Mouse (Mus musculus) forebrain, embryonic 16.5 days (tissue): ENCODE measurements around the gene Itpr2. TPM values are rescaled to one million over a fixed set of nuclear protein-coding genes. Genes with fewer than 3 reads are reported as not detected.

Source experiments
- ATAC-seq: fragments of 200-750 bp; cut with Nextera tagmentation; 2 replicates; pipeline ENCODE4 v1.8.0; 2017; ENCODE audit warnings: mild to moderate bottlenecking, moderate library complexity
- H3K27ac ChIP-seq: fragments of 300-500 bp; sonication (generic); 2 replicates; pipeline ENCODE4 v1.5.1; 2014; ENCODE audit warnings: low read length, control low read depth
- H3K27me3 ChIP-seq: fragments of 300-500 bp; sonication (generic); replicated peaks from 2 replicates; pipeline ENCODE4 v1.6.1; 2014; ENCODE audit warnings: low read length; ENCODE audit not compliant: control insufficient read depth, insufficient read depth
- H3K36me3 ChIP-seq: fragments of 300-500 bp; sonication (generic); 2 replicates; pipeline ENCODE4 v1.6.1; 2014; ENCODE audit not compliant: control insufficient read depth, insufficient read depth
- H3K4me1 ChIP-seq: fragments of 300-500 bp; sonication (generic); replicated peaks from 2 replicates; pipeline ENCODE4 v1.6.1; 2014; ENCODE audit warnings: low read length; ENCODE audit not compliant: control insufficient read depth, insufficient read depth
- H3K4me2 ChIP-seq: fragments of 300-500 bp; sonication (generic); 2 replicates; pipeline ENCODE4 v1.6.1; 2014; ENCODE audit warnings: mild to moderate bottlenecking, low read length, control low read depth
- H3K4me3 ChIP-seq: fragments of 300-500 bp; sonication (generic); replicated peaks from 2 replicates; pipeline ENCODE4 v1.5.1; 2014; ENCODE audit warnings: mild to moderate bottlenecking, low read length, control low read depth
- H3K9ac ChIP-seq: fragments of 300-500 bp; sonication (generic); replicated peaks from 2 replicates; pipeline ENCODE4 v1.6.1; 2014; ENCODE audit warnings: low read depth, low read length, control low read depth
- H3K9me3 ChIP-seq: fragments of 300-500 bp; sonication (generic); 2 replicates; pipeline ENCODE4 v1.6.1; 2016; ENCODE audit warnings: low read length; ENCODE audit not compliant: control insufficient read depth
- WGBS: fragments of 180-500 bp; shearing (Covaris S2); extraction: QIAGEN DNeasy Blood & Tissue Kit; methylation state at CpG from one replicate; pipeline ENCODE4 v1.1.7; 2014; 5-methylcytosine and 5-hydroxymethylcytosine counted together
- polyA plus RNA-seq: library from polyadenylated mRNA; unstranded; fragments of >200 nt; fragmentation: Nextera tagmentation; extraction: Ambion mirVana; gene quantifications from 2 replicates; pipeline ENCODE4 v1.2.1, GENCODE M21; 2015

Itpr2 gene
- polyA plus RNA-seq, 1 experiment from 2014 or later = 4.7 TPM

DNA sequence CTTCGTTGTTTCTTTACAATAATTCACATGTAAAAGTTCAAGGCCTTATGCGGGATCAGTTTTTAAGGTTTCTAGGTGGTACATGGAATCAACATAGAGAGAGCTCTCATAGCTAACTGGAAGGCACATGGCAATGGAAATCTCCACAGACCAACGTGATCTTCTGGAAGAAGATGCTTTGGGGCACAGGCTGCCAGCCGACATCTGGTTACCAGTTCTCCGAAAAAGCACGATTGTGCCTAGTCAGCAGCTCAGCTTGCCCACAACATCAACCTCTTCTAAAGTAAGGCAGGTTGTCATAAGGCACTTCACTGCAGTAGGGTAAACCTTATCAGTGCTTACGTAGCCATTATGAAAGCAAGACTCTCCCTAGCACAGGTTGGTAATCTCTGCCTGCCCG is 175.4 kb downstream of the Itpr2 start:
- no peak for ATAC-seq
- H3K4me1 ChIP-seq = no peaks in the 10 kb centered on the region
- no peaks in the 10 kb centered on the region for H3K36me3 ChIP-seq
- no peaks in the 10 kb centered on the region for H3K9me3 ChIP-seq
- no peak overlapping the region for H3K27ac ChIP-seq
- no peak overlapping the region for H3K9ac ChIP-seq
- 92% methylated on average over 8 of the region's 8 CpGs for WGBS
- no peak overlapping the region for H3K4me2 ChIP-seq
- H3K27me3 ChIP-seq = no peaks in the 10 kb centered on the region
- H3K4me3 ChIP-seq = no peak overlapping the region

DNA sequence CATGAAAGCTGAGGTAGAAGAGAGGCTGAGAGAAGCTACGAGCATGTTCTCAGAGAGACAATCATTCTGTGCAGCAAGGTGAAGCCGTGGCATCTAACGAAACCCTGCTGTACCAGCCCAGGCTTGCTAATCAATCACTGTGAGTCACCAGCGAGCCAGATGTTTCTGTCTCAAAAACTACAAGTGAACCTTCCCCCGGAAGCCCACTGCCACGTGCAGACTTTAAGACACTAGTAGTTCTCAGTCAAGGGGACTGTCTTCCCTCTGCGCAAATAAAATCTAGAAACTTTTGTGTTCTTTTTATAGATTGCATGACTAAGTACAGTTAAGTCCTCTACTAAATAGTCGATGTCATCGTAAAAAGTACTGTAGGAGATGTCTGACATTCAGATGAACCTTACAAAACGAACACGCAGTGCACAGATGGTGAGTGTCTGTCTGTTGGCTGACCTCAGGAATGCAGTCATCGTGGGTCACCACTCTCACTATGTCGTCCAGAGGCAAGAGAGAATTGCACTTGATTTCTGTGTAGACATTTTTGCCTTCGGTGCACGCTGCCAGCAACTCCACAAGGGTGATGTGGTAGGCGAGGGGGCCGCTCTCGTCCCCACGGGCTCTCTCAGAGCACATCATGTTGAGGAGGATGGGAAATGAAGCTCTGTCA is 177.3 kb downstream of the Itpr2 start:
- Histone ChIP-seq H3K4me3 (no peak overlapping the region), H3K27ac (no peak overlapping the region), H3K9ac (no peak overlapping the region), H3K4me2 (no peak overlapping the region), H3K27me3 (no peaks in the 10 kb centered on the region), H3K36me3 (no peaks in the 10 kb centered on the region), H3K9me3 (no peaks in the 10 kb centered on the region), H3K4me1 (no peaks in the 10 kb centered on the region)
- no peak for ATAC-seq
- 84% methylated on average over 19 of the region's 19 CpGs for WGBS

DNA sequence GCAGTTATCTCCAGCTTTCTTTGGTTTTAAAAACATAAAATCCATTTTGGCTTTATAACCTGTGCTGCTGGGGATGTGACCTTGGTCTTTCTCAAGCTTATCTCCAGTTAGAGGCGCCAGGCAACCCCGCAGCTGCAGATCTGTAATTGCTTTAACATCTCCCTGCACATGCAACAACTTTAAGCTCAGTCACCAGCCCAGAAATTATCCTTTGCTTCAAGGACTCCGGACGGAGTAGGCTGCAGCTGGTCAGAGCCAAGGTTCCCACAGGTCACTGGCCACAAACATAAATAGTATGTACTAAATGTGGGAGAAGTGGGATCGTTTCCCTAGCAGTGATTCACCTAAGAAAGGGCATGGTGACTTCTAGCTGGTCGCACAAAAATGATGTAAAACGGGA is 179.5 kb downstream of the Itpr2 start:
- no peak overlapping the region for H3K9ac ChIP-seq
- no peaks in the 10 kb centered on the region for H3K27me3 ChIP-seq
- no peak overlapping the region for H3K27ac ChIP-seq
- no peaks in the 10 kb centered on the region for H3K4me1 ChIP-seq
- no peaks in the 10 kb centered on the region for H3K36me3 ChIP-seq
- ATAC-seq = no peak
- H3K9me3 ChIP-seq = no peaks in the 10 kb centered on the region
- H3K4me2 ChIP-seq = no peak overlapping the region
- H3K4me3 ChIP-seq = no peak overlapping the region
- WGBS = 84% methylated on average over 7 of the region's 7 CpGs

DNA sequence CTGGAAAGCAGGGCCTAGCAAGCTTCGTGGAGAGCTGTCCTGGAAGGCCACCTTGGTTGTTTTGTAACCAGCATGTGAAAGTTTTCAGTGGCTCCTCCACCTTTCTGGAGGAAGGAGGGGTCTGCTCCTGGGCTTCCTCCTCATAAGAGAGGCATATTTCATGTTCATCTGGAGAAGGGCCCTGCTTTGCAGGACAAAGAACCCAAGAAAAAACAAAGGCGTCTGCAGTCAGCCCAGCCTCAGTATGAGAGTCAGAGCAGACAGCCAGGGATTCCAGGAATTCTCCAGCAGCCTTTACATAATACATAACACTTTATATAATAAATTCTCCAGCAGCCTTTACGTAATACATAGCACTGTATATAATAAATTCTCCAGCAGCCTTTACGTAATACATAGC is 180.1 kb downstream of the Itpr2 start:
- WGBS = 74% methylated on average over 4 of the region's 4 CpGs
- no peak overlapping the region for H3K9ac ChIP-seq
- H3K36me3 ChIP-seq = no peaks in the 10 kb centered on the region
- no peak for ATAC-seq
- no peak overlapping the region for H3K4me2 ChIP-seq
- H3K27me3 ChIP-seq = no peaks in the 10 kb centered on the region
- no peak overlapping the region for H3K27ac ChIP-seq
- H3K9me3 ChIP-seq = no peaks in the 10 kb centered on the region
- no peaks in the 10 kb centered on the region for H3K4me1 ChIP-seq
- H3K4me3 ChIP-seq = no peak overlapping the region

DNA sequence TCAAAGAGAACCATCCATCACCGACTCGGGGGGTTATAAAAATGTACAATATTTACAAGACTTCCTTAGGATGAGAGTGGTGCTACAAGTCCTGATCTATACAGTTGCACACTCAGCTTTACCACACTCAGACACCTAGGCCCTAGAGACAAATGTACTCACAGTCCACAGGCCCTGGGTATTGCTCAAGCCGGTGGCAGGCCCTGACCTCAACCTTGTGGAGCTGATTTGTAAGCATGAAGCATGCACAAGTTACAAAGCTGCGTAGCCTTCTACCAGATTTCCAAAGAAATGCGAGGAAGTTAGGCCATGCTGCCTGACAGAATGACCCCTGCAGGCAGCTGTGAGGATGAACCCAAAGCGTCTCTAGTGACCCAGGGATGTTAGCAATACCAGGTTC is 185.6 kb downstream of the Itpr2 start:
- Histone ChIP-seq H3K36me3 (no peaks in the 10 kb centered on the region), H3K9me3 (no peaks in the 10 kb centered on the region), H3K4me2 (no peak overlapping the region), H3K4me3 (no peak overlapping the region), H3K27me3 (no peaks in the 10 kb centered on the region), H3K9ac (no peak overlapping the region), H3K4me1 (no peaks in the 10 kb centered on the region), H3K27ac (no peak overlapping the region)
- ATAC-seq = no peak
- 89% methylated on average over 6 of the region's 6 CpGs for WGBS

DNA sequence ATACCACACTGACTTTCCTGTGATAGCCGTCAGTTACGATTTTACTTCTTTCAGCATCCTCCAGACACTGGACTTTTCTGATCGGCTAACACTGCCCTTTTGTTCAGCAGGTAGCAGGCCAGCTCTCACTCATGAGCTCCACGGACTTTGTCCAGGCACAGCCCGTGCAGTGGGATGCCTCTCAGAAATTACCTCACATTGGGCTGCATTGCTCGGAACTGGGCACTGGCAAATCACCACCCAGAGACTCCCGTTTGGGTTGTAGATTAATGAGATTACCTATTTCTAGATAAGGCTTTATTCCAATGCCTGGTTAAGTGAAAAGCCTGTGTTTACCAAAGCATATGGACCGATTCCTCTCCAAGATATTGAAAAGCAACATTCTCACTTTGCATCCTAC is 186.9 kb downstream of the Itpr2 start:
- Histone ChIP-seq H3K4me3 (no peak overlapping the region), H3K27ac (no peak overlapping the region), H3K36me3 (no peaks in the 10 kb centered on the region), H3K9me3 (no peaks in the 10 kb centered on the region), H3K4me2 (no peak overlapping the region), H3K9ac (no peak overlapping the region), H3K4me1 (no peaks in the 10 kb centered on the region), H3K27me3 (no peaks in the 10 kb centered on the region)
- no peak for ATAC-seq
- WGBS = 94% methylated on average over 8 of the region's 8 CpGs

DNA sequence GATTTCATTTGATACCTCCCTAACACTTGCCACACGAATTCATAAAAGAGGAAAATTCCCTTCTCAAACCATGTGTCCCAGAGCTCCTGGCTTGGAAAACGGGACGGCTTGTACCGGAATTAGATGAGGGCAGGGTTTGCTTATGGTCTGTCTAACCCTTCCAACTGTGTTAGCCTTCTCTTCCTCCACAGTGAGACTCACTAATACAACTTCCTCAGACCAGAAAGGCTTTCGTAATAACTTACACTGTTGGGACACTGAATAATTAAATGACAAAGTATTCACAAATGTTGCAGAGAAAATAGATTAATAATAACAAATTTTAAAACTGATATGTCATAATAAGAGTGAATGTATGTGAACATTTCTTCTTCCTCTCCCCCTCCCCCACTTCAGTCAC is 187.7 kb downstream of the Itpr2 start:
- Histone ChIP-seq H3K4me3 (no peak overlapping the region), H3K36me3 (no peaks in the 10 kb centered on the region), H3K9me3 (no peaks in the 10 kb centered on the region), H3K27me3 (no peaks in the 10 kb centered on the region), H3K9ac (no peak overlapping the region), H3K4me2 (no peak overlapping the region), H3K27ac (no peak overlapping the region), H3K4me1 (no peaks in the 10 kb centered on the region)
- no peak for ATAC-seq
- 78% methylated on average over 5 of the region's 5 CpGs for WGBS

DNA sequence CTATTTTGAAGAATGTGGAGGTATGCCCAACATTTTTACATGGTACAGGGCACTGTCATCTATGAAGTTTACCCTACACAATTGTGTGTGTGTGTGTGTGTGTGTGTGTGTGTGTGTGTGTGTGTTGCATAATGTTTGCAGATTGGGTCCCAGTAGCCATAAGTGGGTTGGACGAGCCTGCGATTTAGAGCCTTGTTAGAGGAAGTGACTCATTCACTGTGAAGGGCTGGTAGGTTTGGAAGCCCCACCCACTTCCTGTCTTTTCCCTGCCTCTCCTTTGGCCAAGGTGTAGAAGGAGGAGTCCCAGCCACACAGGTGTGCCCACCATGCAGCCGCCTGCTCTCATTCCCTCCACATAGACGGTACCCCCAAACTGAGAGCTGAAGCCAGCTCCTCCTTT is 188.6 kb downstream of the Itpr2 start:
- Histone ChIP-seq H3K9me3 (no peaks in the 10 kb centered on the region), H3K36me3 (no peaks in the 10 kb centered on the region), H3K9ac (no peak overlapping the region), H3K27ac (no peak overlapping the region), H3K27me3 (no peaks in the 10 kb centered on the region), H3K4me1 (no peaks in the 10 kb centered on the region), H3K4me2 (no peak overlapping the region), H3K4me3 (no peak overlapping the region)
- no peak for ATAC-seq
- 94% methylated on average over 4 of the region's 4 CpGs for WGBS

DNA sequence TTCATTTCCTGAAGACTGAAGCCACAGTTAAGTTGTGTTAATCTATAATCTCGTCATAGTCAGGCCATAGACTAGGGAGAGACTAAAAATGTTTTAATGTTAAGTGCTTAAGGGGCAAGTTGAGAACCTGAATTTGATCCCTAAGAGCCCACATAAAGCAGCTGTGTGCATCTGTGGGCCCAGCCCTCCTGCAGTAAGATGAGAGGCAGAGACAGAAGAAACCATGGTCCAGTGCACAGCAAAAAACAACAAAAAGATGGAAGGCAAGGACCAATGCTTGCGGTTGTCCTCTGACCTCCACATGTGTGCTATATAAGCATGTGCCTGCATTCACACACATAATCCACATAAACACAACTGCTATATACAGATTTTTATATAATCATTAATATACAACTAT is 191.8 kb downstream of the Itpr2 start:
- Histone ChIP-seq H3K36me3 (no peaks in the 10 kb centered on the region), H3K9me3 (no peaks in the 10 kb centered on the region), H3K27me3 (no peaks in the 10 kb centered on the region), H3K4me1 (no peaks in the 10 kb centered on the region), H3K9ac (no peak overlapping the region), H3K4me3 (no peak overlapping the region), H3K4me2 (no peak overlapping the region), H3K27ac (no peak overlapping the region)
- ATAC-seq = no peak
- 81% methylated on average over 2 of the region's 2 CpGs for WGBS

DNA sequence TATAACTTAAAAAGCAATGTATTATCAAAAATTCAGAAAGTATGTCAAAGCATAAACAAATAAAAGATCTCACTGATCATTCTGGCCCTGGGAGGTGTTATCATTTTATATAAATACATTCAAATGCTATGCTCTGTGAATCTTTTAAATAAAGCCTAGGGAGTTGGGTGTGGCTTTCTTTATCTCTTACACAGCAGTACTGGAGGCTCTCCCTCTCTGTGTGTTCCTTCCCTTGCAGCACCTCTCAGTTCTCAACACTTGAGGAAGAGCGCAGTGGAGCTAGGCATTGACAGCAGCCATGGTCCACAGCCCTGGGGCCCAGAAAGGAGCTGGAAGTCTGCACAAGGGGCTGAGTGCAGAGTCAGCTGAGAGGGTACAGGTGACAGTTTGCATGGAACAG is 192.7 kb downstream of the Itpr2 start:
- H3K4me1 ChIP-seq = no peaks in the 10 kb centered on the region
- ATAC-seq = no peak
- H3K9ac ChIP-seq = no peak overlapping the region
- no peaks in the 10 kb centered on the region for H3K9me3 ChIP-seq
- no peak overlapping the region for H3K4me2 ChIP-seq
- no peak overlapping the region for H3K4me3 ChIP-seq
- H3K27ac ChIP-seq = no peak overlapping the region
- no peaks in the 10 kb centered on the region for H3K27me3 ChIP-seq
- H3K36me3 ChIP-seq = no peaks in the 10 kb centered on the region
- 94% methylated on average over 1 of the region's 1 CpGs for WGBS
